Mouse (Mus musculus): ENCODE data around the gene Gbp2b. TPM values are rescaled to one million over a fixed set of nuclear protein-coding genes. Genes with fewer than 3 reads are reported as not detected.

Gbp2b gene
- polyA plus RNA-seq (2015; fragmentation: Nextera tagmentation; extraction: Ambion mirVana) = 0.93 and 1.0 TPM in 2 replicates

GRCm38 (mm10) chr3:142594547-142594946 is at the start of gene Gbp2b:
TSS of gene Gbp2b (plus strand) at chr3:142594847.
- Histone ChIP-seq H3K36me3 (ENCODE audit: control insufficient read depth, insufficient read depth) (no peaks in the 10 kb centered on the region), H3K27me3 (replicated peaks; ENCODE audit: control insufficient read depth, insufficient read depth, low read length) (no peaks in the 10 kb centered on the region), H3K9me3 (ENCODE audit: control insufficient read depth) (no peaks in the 10 kb centered on the region), H3K27ac (ENCODE audit: low read depth, low read length) (no peak within 1 kb of the TSS), H3K4me2 (replicated peaks; ENCODE audit: low read depth) (no peak within 1 kb of the TSS), H3K4me1 (replicated peaks; ENCODE audit: control insufficient read depth, insufficient read depth, low read length) (no peaks in the 10 kb centered on the region), H3K9ac (ENCODE audit: low read depth, low read length) (no peak within 1 kb of the TSS), H3K4me3 (ENCODE audit: low read depth, low read length) (no peak within 1 kb of the TSS)
- 23% methylated on average over 1 of the region's 1 CpGs for WGBS
- ATAC-seq = no peak
- no peak for TF ChIP-seq CTCF (IDR thresholded peaks at IDR 0.05; ENCODE audit: low read depth)

GRCm38 (mm10) chr3:142546690-142547089 is 48.0 kb upstream of the Gbp2b start:
- Histone ChIP-seq H3K4me2 (replicated peaks; ENCODE audit: low read depth) (no peak overlapping the region), H3K27me3 (replicated peaks; ENCODE audit: control insufficient read depth, insufficient read depth, low read length) (no peaks in the 10 kb centered on the region), H3K4me3 (ENCODE audit: low read depth, low read length) (no peak overlapping the region), H3K4me1 (replicated peaks; ENCODE audit: control insufficient read depth, insufficient read depth, low read length) (no peaks in the 10 kb centered on the region), H3K27ac (ENCODE audit: low read depth, low read length) (no peak overlapping the region), H3K9ac (ENCODE audit: low read depth, low read length) (no peak overlapping the region), H3K9me3 (ENCODE audit: control insufficient read depth) (no peaks in the 10 kb centered on the region), H3K36me3 (ENCODE audit: control insufficient read depth, insufficient read depth) (peaks cover 27% of the 10 kb centered on the region; the same call in 1 of the 2 replicates)
- TF ChIP-seq CTCF (IDR thresholded peaks at IDR 0.05; ENCODE audit: low read depth) = no peak
- 84% methylated on average over 3 of the region's 3 CpGs for WGBS
- no peak for ATAC-seq

- no peak overlapping the region for H3K27ac ChIP-seq (ENCODE audit: low read depth, low read length)
- TF ChIP-seq CTCF (IDR thresholded peaks at IDR 0.05; ENCODE audit: low read depth) = no peak
- no peak overlapping the region for H3K9ac ChIP-seq (ENCODE audit: low read depth, low read length)
- H3K4me2 ChIP-seq (replicated peaks; ENCODE audit: low read depth) = no peak overlapping the region
- ATAC-seq = no peak
- peaks cover 17% of the 10 kb centered on the region; the same call in 1 of the 2 replicates for H3K36me3 ChIP-seq (ENCODE audit: control insufficient read depth, insufficient read depth)
- 88% methylated on average over 3 of the region's 3 CpGs for WGBS
- no peaks in the 10 kb centered on the region for H3K4me1 ChIP-seq (replicated peaks; ENCODE audit: control insufficient read depth, insufficient read depth, low read length)
- H3K4me3 ChIP-seq (ENCODE audit: low read depth, low read length) = no peak overlapping the region
- H3K9me3 ChIP-seq (ENCODE audit: control insufficient read depth) = no peaks in the 10 kb centered on the region
- H3K27me3 ChIP-seq (replicated peaks; ENCODE audit: control insufficient read depth, insufficient read depth, low read length) = no peaks in the 10 kb centered on the region
Measured at GRCm38 (mm10) chr3:142550052-142550676, 44.5 kb upstream of the Gbp2b start.

DNA sequence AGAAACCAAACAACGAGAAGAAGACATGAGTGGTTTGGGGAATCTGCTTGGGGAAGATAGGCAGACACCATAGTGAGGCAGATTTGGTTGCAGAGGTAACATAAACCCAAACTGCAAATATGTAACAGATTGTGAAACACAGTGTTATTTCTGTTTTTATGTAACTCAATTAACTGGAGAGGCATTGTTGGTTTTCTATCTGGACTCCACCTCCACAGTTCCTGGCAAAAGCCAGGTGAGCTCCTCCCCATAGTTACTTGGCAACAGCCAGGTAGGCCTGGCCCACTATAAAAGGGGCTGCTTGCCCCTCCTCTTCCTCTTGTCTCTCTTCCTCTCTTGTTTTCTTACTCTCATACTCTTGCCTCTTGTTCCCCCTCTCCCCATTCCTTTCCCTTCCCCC is 40.0 kb upstream of the Gbp2b start:
- Histone ChIP-seq H3K27ac (ENCODE audit: low read depth, low read length) (no peak overlapping the region), H3K27me3 (replicated peaks; ENCODE audit: control insufficient read depth, insufficient read depth, low read length) (no peaks in the 10 kb centered on the region), H3K4me3 (ENCODE audit: low read depth, low read length) (no peak overlapping the region), H3K9ac (ENCODE audit: low read depth, low read length) (no peak overlapping the region), H3K9me3 (ENCODE audit: control insufficient read depth) (no peaks in the 10 kb centered on the region), H3K4me1 (replicated peaks; ENCODE audit: control insufficient read depth, insufficient read depth, low read length) (no peaks in the 10 kb centered on the region), H3K4me2 (replicated peaks; ENCODE audit: low read depth) (no peak overlapping the region), H3K36me3 (ENCODE audit: control insufficient read depth, insufficient read depth) (no peaks in the 10 kb centered on the region)
- 79% methylated on average over 1 of the region's 1 CpGs for WGBS
- ATAC-seq = no peak
- TF ChIP-seq CTCF (IDR thresholded peaks at IDR 0.05; ENCODE audit: low read depth) = no peak

- 89% methylated on average over 11 of the region's 11 CpGs for WGBS
- H3K9me3 ChIP-seq (ENCODE audit: control insufficient read depth) = no peaks in the 10 kb centered on the region
- no peak overlapping the region for H3K9ac ChIP-seq (ENCODE audit: low read depth, low read length)
- H3K4me2 ChIP-seq (replicated peaks; ENCODE audit: low read depth) = no peak overlapping the region
- no peak overlapping the region for H3K4me3 ChIP-seq (ENCODE audit: low read depth, low read length)
- H3K4me1 ChIP-seq (replicated peaks; ENCODE audit: control insufficient read depth, insufficient read depth, low read length) = no peaks in the 10 kb centered on the region
- no peak for ATAC-seq
- H3K36me3 ChIP-seq (ENCODE audit: control insufficient read depth, insufficient read depth) = no peaks in the 10 kb centered on the region
- no peak for TF ChIP-seq CTCF (IDR thresholded peaks at IDR 0.05; ENCODE audit: low read depth)
- no peak overlapping the region for H3K27ac ChIP-seq (ENCODE audit: low read depth, low read length)
- H3K27me3 ChIP-seq (replicated peaks; ENCODE audit: control insufficient read depth, insufficient read depth, low read length) = no peaks in the 10 kb centered on the region
Measured at GRCm38 (mm10) chr3:142555623-142556022, 39.0 kb upstream of the Gbp2b start.

- 26% methylated on average over 3 of the region's 3 CpGs for WGBS
- peak within 1 kb of the TSS; percentile 57; the same call in 1 of the 2 replicates for H3K27ac ChIP-seq (ENCODE audit: low read depth, low read length)
- H3K4me2 ChIP-seq (replicated peaks; ENCODE audit: low read depth) = peak within 1 kb of the TSS; percentile 63
- TF ChIP-seq CTCF (IDR thresholded peaks at IDR 0.05; ENCODE audit: low read depth) = no peak
- H3K27me3 ChIP-seq (replicated peaks; ENCODE audit: control insufficient read depth, insufficient read depth, low read length) = no peaks in the 10 kb centered on the region
- H3K36me3 ChIP-seq (ENCODE audit: control insufficient read depth, insufficient read depth) = no peaks in the 10 kb centered on the region
- H3K9me3 ChIP-seq (ENCODE audit: control insufficient read depth) = no peaks in the 10 kb centered on the region
- peak within 1 kb of the TSS; percentile 41 for H3K4me3 ChIP-seq (ENCODE audit: low read depth, low read length)
- no peak within 1 kb of the TSS for H3K9ac ChIP-seq (ENCODE audit: low read depth, low read length)
- H3K4me1 ChIP-seq (replicated peaks; ENCODE audit: control insufficient read depth, insufficient read depth, low read length) = no peaks in the 10 kb centered on the region
- no peak for ATAC-seq
Measured at GRCm38 (mm10) chr3:142559632-142560228, 34.9 kb upstream of the Gbp2b start, which contains the start of gene Gbp3. TSS of gene Gbp3 (plus strand) at chr3:142560026.
